ENCODE assay signal across 17 mouse cellular contexts in the genomic region with DNA sequence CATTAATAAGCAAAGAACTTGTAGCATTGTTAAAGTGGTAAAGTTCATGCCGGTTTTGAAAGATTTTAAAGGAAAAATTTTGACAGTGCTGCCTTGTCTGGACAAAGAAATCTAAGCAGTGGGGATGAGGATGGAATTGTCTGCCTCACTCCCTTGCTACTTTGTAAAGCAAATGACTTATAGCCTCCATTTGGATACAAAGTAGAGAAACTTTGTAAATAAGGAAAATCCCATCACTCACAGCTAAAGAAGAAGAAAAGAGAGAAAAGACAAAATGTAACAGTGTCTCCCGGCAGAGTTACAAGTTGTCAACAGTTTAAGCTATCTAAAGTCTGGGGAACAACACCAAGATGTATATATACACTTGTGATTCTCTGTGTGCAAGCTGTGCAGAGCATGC. TPM values are rescaled to one million over a fixed set of nuclear protein-coding genes. Genes with fewer than 3 reads are reported as not detected.
"Had no signal": no experiment of that assay in that cellular context is flagged by ENCODE, and none has a peak within 500 bp of the region (broad histone marks: within the 10 kb centered on the region; RNA-seq: fewer than 3 reads in every experiment).

No protein-coding gene starts in this region.

- H3K4me2 ChIP-seq: kidney, embryonic 15.5 days; liver, embryonic 12.5 days; lung, embryonic 14.5 days had no signal

- DNase-seq: kidney, adult 2 months; kidney, postnatal 14 days; lung, embryonic 14.5 days; lung, postnatal 10 days; lung, postnatal 4 days; right cerebral cortex, adult 18-20 months; right cerebral cortex, postnatal 25 days; thymus, postnatal 4 days had no signal

- H3K27ac ChIP-seq: kidney, embryonic 15.5 days; left cerebral cortex, adult 2 months; limb, embryonic 10.5 days; liver, embryonic 12.5 days; stomach, postnatal 0 days had no signal

- H3K4me1 ChIP-seq: kidney, embryonic 15.5 days; liver, embryonic 12.5 days had no signal

- H3K4me3 ChIP-seq: kidney, embryonic 15.5 days; left cerebral cortex, adult 2 months; limb, embryonic 10.5 days; liver, embryonic 12.5 days; myocyte had no signal

- ATAC-seq: liver, embryonic 12.5 days had no signal

- H3K9me3 ChIP-seq: kidney, embryonic 15.5 days; limb, embryonic 10.5 days; liver, embryonic 12.5 days had no signal

- H3K36me3 ChIP-seq: kidney, embryonic 15.5 days; limb, embryonic 10.5 days; liver, embryonic 12.5 days had no signal

- H3K9ac ChIP-seq: kidney, embryonic 15.5 days; liver, embryonic 12.5 days; lung, embryonic 14.5 days had no signal

RNA-seq across cellular contexts. Expression of gene Sox2, which starts 29.2 kb away (rescaled TPM):
- total RNA-seq: megakaryocyte, adult 5-6 weeks had no signal
- polyA plus RNA-seq: liver, embryonic 12.5 days; liver, embryonic 16.5 days; myocyte; small intestine, adult 2 months had no signal
